Mouse (Mus musculus): ENCODE measurements around the gene Gm10188. TPM values are rescaled to one million over a fixed set of nuclear protein-coding genes. Genes with fewer than 3 reads are reported as not detected.

Gm10188 gene
- polyA plus RNA-seq, 1 experiment from 2014 or later, result not detected

DNA sequence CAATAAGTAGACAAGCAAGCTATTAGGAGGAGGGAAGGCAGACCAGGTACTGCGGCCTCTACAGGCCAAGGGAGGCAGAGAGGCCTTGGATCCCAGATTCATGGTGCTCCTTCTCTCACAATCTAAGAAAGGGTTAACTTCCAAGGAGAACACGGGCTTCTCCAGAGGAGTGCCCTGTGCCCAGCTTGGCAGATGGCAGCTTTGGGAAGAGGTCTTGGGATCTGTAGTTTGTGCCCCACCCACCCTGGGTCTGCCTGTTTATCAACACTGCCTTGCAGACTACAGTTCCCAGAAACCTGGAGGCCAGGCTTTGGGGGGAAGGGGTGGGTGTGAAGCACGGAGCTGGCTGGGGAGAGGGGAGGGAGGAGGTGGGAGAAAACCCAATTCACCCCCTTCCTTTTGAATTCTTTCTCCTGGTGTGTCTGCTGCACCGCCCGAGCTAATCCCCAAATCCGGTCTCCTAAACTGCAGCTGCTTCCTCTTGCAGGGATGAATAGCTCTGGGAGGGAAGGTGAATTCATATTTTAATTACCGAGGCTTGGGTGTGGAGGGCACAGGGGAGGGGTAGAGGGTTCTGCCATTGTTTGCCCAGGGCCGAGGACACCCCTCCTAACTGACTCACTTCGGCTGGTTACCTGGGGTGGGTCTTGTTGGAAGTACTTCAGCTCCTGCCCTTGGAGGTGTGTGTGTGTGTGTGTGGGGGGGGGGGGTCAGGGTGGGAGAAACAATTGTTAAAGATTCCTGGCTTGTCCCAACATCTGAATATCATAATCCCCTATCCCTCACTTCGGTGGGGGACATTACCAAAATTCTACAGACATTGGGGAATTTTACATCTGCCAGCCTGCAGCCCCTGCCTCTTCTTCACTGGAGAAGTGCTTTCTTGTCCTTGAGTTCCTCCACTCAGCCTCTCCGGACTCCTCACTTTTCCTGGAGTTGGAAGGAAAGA lies 28.7 kb downstream of the Gm10188 start:
- WGBS, result 13% methylated on average over 11 of the region's 11 CpGs
- Histone ChIP-seq H3K4me3 (replicated peaks) (no peak overlapping the region), H3K27me3 (replicated peaks) (peaks cover 17% of the 10 kb centered on the region), H3K9ac (no peak overlapping the region), H3K9me3 (no peaks in the 10 kb centered on the region), H3K4me1 (replicated peaks) (peaks cover 9% of the 10 kb centered on the region; the same call in 1 of the 2 replicates), H3K36me3 (no peaks in the 10 kb centered on the region), H3K4me2 (replicated peaks) (peak overlapping the region; percentile 22), H3K27ac (no peak overlapping the region)
- ATAC-seq, result peak; percentile 69

DNA sequence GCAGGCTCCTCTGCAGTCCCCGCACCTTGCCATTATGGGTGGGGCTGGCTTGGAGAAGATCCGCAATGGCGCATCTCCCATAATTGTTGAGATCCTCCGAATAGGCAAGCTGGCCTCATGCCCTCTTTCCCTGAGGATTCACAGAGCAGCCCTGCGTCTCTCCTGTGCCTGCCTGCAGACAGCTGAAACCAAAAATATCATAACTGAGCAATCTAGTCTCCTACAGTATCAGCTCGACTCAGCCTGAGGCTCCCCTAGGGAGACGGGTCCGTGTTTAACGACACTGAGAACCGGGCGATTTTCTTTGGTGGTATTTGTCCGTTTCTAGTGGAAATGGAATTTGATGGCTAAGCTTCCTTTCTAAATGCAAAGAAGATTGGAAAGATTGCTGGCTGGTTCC lies 29.6 kb downstream of the Gm10188 start:
- Histone ChIP-seq H3K9ac (no peak overlapping the region), H3K4me2 (replicated peaks) (peak overlapping the region; percentile 22; the same call in 1 of the 2 replicates), H3K4me1 (replicated peaks) (peaks cover 9% of the 10 kb centered on the region; the same call in 1 of the 2 replicates), H3K9me3 (no peaks in the 10 kb centered on the region), H3K27ac (no peak overlapping the region), H3K4me3 (replicated peaks) (no peak overlapping the region), H3K27me3 (replicated peaks) (peaks cover 17% of the 10 kb centered on the region), H3K36me3 (no peaks in the 10 kb centered on the region)
- ATAC-seq, result no peak
- 21% methylated on average over 12 of the region's 12 CpGs for WGBS

DNA sequence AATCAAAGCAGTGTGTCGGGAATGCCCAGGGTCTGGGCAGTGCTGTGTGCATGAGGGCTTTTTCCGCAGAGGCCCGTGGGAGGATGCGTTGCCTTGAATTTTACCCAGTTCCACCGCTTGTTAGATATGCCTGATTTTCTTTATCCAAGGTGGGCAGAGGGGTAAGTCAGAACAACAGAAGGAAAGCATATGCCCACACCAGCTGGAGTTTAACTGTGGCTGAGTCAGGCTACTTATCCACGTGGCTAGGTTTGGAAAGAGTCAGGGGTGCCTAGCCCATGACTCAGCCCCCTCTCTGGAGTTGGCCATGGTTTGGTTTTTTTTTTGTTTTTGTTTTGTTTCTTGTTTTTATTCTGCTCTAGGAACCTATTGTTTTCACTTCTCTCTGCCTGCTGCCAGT lies 30.3 kb downstream of the Gm10188 start:
- Histone ChIP-seq H3K27ac (no peak overlapping the region), H3K9me3 (no peaks in the 10 kb centered on the region)

DNA sequence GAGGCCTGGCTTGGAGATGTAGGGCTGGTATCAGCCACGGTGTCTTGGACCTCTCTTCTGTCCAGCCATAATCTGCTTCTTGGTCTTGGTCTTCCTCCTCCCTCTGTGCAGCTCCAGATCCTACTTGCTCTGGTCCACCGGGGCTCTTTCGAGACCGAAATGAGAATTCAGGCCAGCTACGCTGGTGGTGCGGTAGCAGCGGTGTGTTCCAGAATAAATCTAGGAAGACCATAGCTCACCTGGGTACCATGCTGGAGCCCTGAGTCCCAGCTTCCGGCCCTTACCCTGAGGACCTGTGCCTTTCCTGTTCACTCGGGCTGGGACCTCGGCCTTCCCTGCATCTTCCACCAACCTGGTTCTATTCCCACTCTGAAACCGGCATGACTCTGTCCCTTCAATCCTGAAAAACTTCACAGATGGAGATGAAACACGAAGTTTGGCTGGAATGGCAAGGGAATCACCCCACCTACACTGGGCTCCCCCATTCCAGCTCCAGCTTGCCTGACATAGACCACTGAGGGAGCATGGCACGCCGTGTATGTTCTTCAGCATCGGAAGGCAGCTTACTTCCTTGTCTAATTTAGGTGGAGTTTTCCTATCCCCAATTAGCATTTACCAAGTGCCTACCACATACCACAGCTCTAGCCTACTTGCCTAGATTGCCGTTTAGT lies 31.0 kb downstream of the Gm10188 start:
- Histone ChIP-seq H3K36me3 (no peaks in the 10 kb centered on the region), H3K4me2 (replicated peaks) (no peak overlapping the region), H3K9me3 (no peaks in the 10 kb centered on the region), H3K4me3 (replicated peaks) (no peak overlapping the region), H3K27ac (no peak overlapping the region), H3K9ac (no peak overlapping the region), H3K27me3 (replicated peaks) (peaks cover 29% of the 10 kb centered on the region), H3K4me1 (replicated peaks) (peaks cover 9% of the 10 kb centered on the region; the same call in 1 of the 2 replicates)
- ATAC-seq, result no peak
- WGBS, result 85% methylated on average over 16 of the region's 16 CpGs

More for the DNA sequence above, 30.3 kb downstream of the Gm10188 start:
- no peak overlapping the region for H3K4me3 ChIP-seq (replicated peaks)
- WGBS, result 72% methylated on average over 6 of the region's 6 CpGs
- ATAC-seq, result no peak
- no peak overlapping the region for H3K9ac ChIP-seq
- peaks cover 9% of the 10 kb centered on the region; the same call in 1 of the 2 replicates for H3K4me1 ChIP-seq (replicated peaks)
- H3K4me2 ChIP-seq (replicated peaks), result no peak overlapping the region
- no peaks in the 10 kb centered on the region for H3K36me3 ChIP-seq
- peaks cover 21% of the 10 kb centered on the region for H3K27me3 ChIP-seq (replicated peaks)

DNA sequence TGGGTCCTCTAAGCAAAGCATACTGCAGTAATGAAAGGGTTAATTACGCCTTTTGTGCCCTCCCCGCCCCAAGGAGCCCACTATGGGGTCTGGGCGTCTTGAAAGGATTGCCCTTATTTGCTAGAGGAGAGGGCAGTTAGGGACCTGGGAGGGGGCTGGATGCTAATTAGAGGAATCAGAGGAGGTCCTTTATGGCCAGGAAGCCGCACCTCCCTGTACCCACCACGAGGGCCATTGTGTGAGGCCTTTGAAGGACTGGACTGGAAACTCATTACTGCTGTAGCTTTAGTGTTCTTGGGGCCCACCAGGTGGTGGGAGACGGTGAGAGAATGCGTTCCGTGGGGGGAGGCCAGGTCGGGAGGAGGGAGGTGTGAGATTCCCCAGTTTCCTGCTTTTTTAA lies 31.9 kb downstream of the Gm10188 start:
- no peaks in the 10 kb centered on the region for H3K9me3 ChIP-seq
- ATAC-seq, result no peak
- peaks cover 9% of the 10 kb centered on the region; the same call in 1 of the 2 replicates for H3K4me1 ChIP-seq (replicated peaks)
- no peak overlapping the region for H3K27ac ChIP-seq
- peaks cover 37% of the 10 kb centered on the region for H3K27me3 ChIP-seq (replicated peaks)
- no peak overlapping the region for H3K4me3 ChIP-seq (replicated peaks)
- no peak overlapping the region for H3K4me2 ChIP-seq (replicated peaks)
- no peak overlapping the region for H3K9ac ChIP-seq
- 27% methylated on average over 9 of the region's 9 CpGs for WGBS
- H3K36me3 ChIP-seq, result no peaks in the 10 kb centered on the region

DNA sequence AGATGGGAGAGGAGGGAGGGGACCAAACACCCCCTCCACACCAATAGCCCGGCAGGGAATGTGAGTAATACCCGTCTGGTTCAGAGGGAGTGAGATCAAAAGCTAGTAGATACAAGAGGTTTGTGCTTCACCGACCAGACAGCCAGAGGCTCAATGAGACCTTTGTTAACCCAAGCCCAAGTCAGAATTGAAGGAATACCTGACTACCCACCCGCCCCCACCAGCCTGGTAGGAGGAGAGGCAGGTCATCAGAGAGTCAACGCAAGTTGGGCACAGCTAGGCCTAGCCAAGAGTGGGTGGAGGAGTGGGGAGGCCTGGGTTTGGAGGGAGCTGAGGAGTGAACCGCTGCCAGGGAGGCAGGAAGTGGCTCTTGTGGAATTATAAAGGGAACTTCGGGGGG lies 33.2 kb downstream of the Gm10188 start:
- no peak overlapping the region for H3K9ac ChIP-seq
- peaks cover 19% of the 10 kb centered on the region for H3K4me1 ChIP-seq (replicated peaks)
- H3K36me3 ChIP-seq, result no peaks in the 10 kb centered on the region
- no peak overlapping the region for H3K4me3 ChIP-seq (replicated peaks)
- H3K27me3 ChIP-seq (replicated peaks), result peaks cover 51% of the 10 kb centered on the region
- no peaks in the 10 kb centered on the region for H3K9me3 ChIP-seq
- H3K4me2 ChIP-seq (replicated peaks), result no peak overlapping the region
- 34% methylated on average over 7 of the region's 7 CpGs for WGBS
- H3K27ac ChIP-seq, result no peak overlapping the region
- ATAC-seq, result no peak

DNA sequence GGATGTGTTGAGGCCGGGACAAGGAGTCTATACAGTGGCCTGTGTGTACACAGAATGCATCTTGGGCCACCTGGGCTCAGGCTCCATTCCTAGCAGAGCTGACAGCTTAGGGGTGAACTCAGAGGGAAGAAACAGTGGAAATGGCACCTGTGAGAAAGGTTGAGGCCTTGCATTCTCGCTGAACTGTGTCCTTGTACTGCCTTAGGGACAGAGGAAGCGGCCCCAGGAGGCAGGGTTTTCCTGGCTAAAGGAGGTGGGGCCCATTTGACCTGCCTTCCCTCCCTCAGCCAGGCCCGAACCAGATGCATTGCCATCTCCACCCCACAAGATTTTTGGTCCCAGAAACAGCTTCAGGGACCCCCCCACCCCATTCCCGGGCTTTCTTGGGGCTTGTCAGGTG lies 33.9 kb downstream of the Gm10188 start:
- Histone ChIP-seq H3K4me3 (replicated peaks) (no peak overlapping the region), H3K4me2 (replicated peaks) (no peak overlapping the region), H3K9ac (no peak overlapping the region), H3K27ac (no peak overlapping the region), H3K27me3 (replicated peaks) (peaks cover 57% of the 10 kb centered on the region), H3K9me3 (no peaks in the 10 kb centered on the region), H3K36me3 (no peaks in the 10 kb centered on the region), H3K4me1 (replicated peaks) (peaks cover 22% of the 10 kb centered on the region)
- no peak for ATAC-seq
- WGBS, result 53% methylated on average over 5 of the region's 5 CpGs

DNA sequence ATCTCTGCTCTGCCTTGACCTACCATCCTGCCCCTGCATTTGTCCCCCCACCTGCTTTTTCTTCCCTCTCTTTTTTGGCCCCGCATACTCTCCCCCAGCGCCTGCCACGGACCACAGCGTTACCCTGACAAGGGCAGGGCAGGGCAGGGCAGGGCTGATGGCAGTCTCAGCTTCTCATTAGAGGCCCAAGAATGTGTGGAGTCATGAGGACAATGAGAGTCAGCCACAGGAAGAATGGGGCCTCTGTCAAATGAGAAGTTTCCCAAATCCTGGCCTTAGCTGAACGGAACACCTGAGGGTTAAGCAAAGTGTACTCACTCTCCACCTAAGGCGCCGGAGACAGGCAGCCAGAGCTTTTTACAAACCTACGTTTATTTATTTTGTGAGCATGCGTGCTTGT lies 34.5 kb downstream of the Gm10188 start:
- H3K9me3 ChIP-seq, result no peaks in the 10 kb centered on the region
- H3K4me1 ChIP-seq (replicated peaks), result peaks cover 22% of the 10 kb centered on the region
- H3K4me3 ChIP-seq (replicated peaks), result no peak overlapping the region
- no peak overlapping the region for H3K27ac ChIP-seq
- peaks cover 63% of the 10 kb centered on the region for H3K27me3 ChIP-seq (replicated peaks)
- WGBS, result 51% methylated on average over 9 of the region's 9 CpGs
- H3K9ac ChIP-seq, result no peak overlapping the region
- no peak overlapping the region for H3K4me2 ChIP-seq (replicated peaks)
- no peak for ATAC-seq
- no peaks in the 10 kb centered on the region for H3K36me3 ChIP-seq

DNA sequence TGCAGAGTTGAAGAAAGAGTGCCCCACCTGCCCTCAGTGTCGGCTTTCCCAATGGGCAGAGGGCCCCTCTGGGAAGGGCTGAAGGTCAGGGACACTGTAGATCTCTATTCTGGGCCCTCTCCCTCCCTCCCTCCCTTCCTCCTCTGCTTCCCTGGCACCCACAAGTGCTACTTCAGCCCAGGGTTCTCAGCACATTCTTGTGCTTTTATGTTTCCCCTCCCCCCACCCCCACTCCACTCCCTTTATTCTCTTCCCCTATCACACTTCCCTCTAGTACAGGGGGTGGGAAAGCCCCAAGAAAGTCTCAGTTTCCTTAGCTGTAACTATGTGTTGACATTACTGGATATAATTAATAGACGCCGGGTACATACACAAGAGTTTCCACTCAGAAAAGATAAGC lies 34.9 kb downstream of the Gm10188 start:
- H3K4me3 ChIP-seq (replicated peaks), result no peak overlapping the region
- H3K27me3 ChIP-seq (replicated peaks), result peaks cover 65% of the 10 kb centered on the region
- H3K9ac ChIP-seq, result no peak overlapping the region
- H3K4me1 ChIP-seq (replicated peaks), result peaks cover 22% of the 10 kb centered on the region
- no peak overlapping the region for H3K27ac ChIP-seq
- WGBS, result 31% methylated on average over 3 of the region's 3 CpGs
- ATAC-seq, result no peak
- H3K36me3 ChIP-seq, result no peaks in the 10 kb centered on the region
- no peak overlapping the region for H3K4me2 ChIP-seq (replicated peaks)
- H3K9me3 ChIP-seq, result no peaks in the 10 kb centered on the region

DNA sequence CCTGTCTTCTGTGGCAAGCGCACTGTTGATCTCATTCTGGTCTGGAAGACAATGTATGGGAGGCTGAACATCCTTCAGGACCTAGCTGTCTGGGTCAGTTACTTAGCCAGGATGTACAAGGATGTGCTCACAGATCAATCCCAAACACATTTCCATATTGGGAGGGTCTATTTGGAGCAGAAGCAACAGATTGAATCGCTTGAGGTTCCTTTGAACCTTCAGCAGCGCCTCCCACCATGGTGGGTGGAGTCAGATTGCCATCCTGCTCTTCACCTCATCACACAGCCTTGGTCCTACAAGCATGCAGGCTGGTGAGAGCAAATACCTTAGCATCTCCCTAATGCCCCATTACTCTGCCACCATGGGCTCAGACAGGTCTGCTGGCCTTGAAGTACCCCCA lies 35.8 kb downstream of the Gm10188 start:
- H3K36me3 ChIP-seq, result no peaks in the 10 kb centered on the region
- no peak overlapping the region for H3K4me2 ChIP-seq (replicated peaks)
- no peaks in the 10 kb centered on the region for H3K9me3 ChIP-seq
- no peak overlapping the region for H3K27ac ChIP-seq
- peaks cover 73% of the 10 kb centered on the region for H3K27me3 ChIP-seq (replicated peaks)
- WGBS, result 67% methylated on average over 3 of the region's 3 CpGs
- no peak for ATAC-seq
- no peak overlapping the region for H3K4me3 ChIP-seq (replicated peaks)
- H3K4me1 ChIP-seq (replicated peaks), result peaks cover 22% of the 10 kb centered on the region
- H3K9ac ChIP-seq, result no peak overlapping the region

DNA sequence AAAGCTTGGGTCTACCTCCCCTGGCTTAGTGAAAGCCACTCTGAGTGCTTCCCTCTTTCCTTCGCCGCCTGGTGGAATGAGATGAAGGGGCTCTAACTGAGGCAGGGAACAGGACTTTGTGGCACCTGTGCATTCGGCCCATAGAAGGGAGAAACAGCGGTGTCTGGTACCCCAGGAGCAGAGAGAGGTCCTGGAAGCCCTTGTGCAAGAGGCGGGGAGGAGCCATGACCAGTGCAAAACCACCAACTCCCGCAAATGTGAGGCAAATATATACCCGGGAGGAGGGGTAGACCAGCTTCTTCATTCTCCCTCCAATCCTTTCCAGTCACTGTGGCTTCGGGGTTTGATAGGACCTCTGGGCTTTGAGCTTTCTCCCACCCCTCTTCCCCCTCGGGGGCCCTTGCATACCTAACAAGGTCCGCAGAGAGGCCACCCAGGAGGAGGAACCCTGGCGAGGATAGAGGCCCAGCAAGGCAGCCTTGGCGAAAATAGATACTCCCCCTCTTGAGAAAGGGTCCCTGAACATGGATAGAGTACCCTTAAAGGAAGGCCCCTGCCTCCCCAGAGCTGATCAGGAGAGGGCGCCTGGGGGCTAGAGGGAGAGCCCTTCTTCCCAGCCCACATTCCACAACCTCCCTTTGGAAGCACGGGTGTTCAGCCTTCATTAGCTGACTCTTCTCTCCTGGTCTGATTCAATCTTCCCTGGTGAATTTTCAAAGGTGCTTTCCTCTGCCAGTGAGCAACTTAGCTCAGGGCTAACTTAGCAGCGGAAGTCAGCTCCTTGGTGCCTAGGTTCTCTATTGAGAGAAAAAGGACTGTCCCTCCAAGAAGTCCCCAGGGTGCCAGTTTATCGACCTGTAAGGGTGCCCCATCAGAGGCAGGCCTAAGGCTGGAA lies 37.5 kb downstream of the Gm10188 start:
- H3K36me3 ChIP-seq, result no peaks in the 10 kb centered on the region
- H3K9ac ChIP-seq, result no peak overlapping the region
- H3K27me3 ChIP-seq (replicated peaks), result peaks cover 78% of the 10 kb centered on the region
- H3K9me3 ChIP-seq, result no peaks in the 10 kb centered on the region
- peaks cover 22% of the 10 kb centered on the region for H3K4me1 ChIP-seq (replicated peaks)
- WGBS, result 6% methylated on average over 16 of the region's 16 CpGs
- peak overlapping the region; percentile 97 for H3K4me2 ChIP-seq (replicated peaks)
- ATAC-seq, result no peak
- H3K4me3 ChIP-seq (replicated peaks), result peak overlapping the region; percentile 54; the same call in 1 of the 2 replicates
- no peak overlapping the region for H3K27ac ChIP-seq

All from intestine, embryonic 15.5 days (tissue).